Mouse (Mus musculus): Measurements from ENCODE around the gene Ccin. TPM values are rescaled to one million over a fixed set of nuclear protein-coding genes. Genes with fewer than 3 reads are reported as not detected.

The Ccin gene
- total and polyA plus RNA-seq, 3 experiments, result not detected

- dilution Hi-C loops (cut with MboI; ENCODE audit: extremely low pct_ligation_motif_present, extremely low pct_unique_long_range_greater_than_20kb, low sequenced_read_pairs), result no loop called here
- no peak for DNase-seq (ENCODE audit: extremely low read depth)
- Histone ChIP-seq H3K79me2 (replicated peaks; ENCODE audit: control insufficient read depth, extremely low read depth, insufficient read depth, poor library complexity, severe bottlenecking) (peaks cover 18% of the 10 kb centered on the region), H3K27ac (ENCODE audit: insufficient read depth, low read depth) (no peak overlapping the region), H3K9ac (ENCODE audit: insufficient read depth, low read depth) (no peak overlapping the region), H3K36me3 (replicated peaks in 1 of 2; ENCODE audit: control insufficient read depth in 1 of 2, insufficient read depth in 1 of 2, low read length in 1 of 2) (peaks cover 93 to 100% of the 10 kb centered on the region in 2 experiments), H3K4me3 (replicated peaks in 1 of 3; ENCODE audit: low read depth in 2 of 3, low read length in 2 of 3, poor library complexity in 1 of 3) (no peak overlapping the region), H3K4me2 (ENCODE audit: insufficient read depth, low read depth, poor library complexity, severe bottlenecking) (no peak overlapping the region), H3K27me3 (replicated peaks) (no peaks in the 10 kb centered on the region), H3K4me1 (ENCODE audit: control insufficient read depth in 1 of 2, insufficient read depth in 2 of 2) (peaks cover 0 to 14% of the 10 kb centered on the region in 2 experiments; a peak in 2 of 4 replicates), H3K9me3 (replicated peaks; ENCODE audit: low read length) (no peaks in the 10 kb centered on the region)
- TF ChIP-seq CHD2 (IDR thresholded peaks at IDR 0.05; ENCODE audit: low read length), result no peak
- TF ChIP-seq MAFK (IDR thresholded peaks at IDR 0.05; ENCODE audit: insufficient replicate concordance, low read length), result no peak
- no peak for TF ChIP-seq CTCF (conservative IDR thresholded peaks at IDR 0.05 in 1 of 2, IDR thresholded peaks at IDR 0.05 in 1 of 2; ENCODE audit: low read depth in 2 of 2, low read length in 2 of 2)
- no peak for TF ChIP-seq E2F4 (IDR thresholded peaks at IDR 0.05; ENCODE audit: insufficient replicate concordance, low read depth, low read length)
- no peak for TF ChIP-seq NELFE (IDR thresholded peaks at IDR 0.05; ENCODE audit: low read depth, low read length)
- no peak for TF ChIP-seq JUND (conservative IDR thresholded peaks at IDR 0.05; ENCODE audit: low read depth, low read length)
- no peak for TF ChIP-seq SMC3 (IDR thresholded peaks at IDR 0.05; ENCODE audit: low read depth, low read length)
- no peak for TF ChIP-seq POLR2A (IDR thresholded peaks at IDR 0.05; ENCODE audit: low read depth, low read length)
- no peak for TF ChIP-seq MAX (IDR thresholded peaks at IDR 0.05; ENCODE audit: low read length)
- TF ChIP-seq JUN (IDR thresholded peaks at IDR 0.05; ENCODE audit: insufficient read depth, low read depth, low read length), result no peak
- no peak for TF ChIP-seq ELF1 (IDR thresholded peaks at IDR 0.05; ENCODE audit: low read depth, low read length)
- TF ChIP-seq HCFC1 (IDR thresholded peaks at IDR 0.05; ENCODE audit: low read depth, low read length), result no peak
- TF ChIP-seq TCF12 (IDR thresholded peaks at IDR 0.05; ENCODE audit: low read depth, low read length), result no peak
- TF ChIP-seq USF1 (IDR thresholded peaks at IDR 0.05; ENCODE audit: low read depth, low read length), result no peak
- TF ChIP-seq RCOR1 (conservative IDR thresholded peaks at IDR 0.05; ENCODE audit: low read depth, low read length), result no peak
- no peak for TF ChIP-seq MXI1 (IDR thresholded peaks at IDR 0.05; ENCODE audit: low read depth, low read length)
- TF ChIP-seq ZC3H11A (IDR thresholded peaks at IDR 0.05; ENCODE audit: low read depth, low read length), result no peak
- no peak for TF ChIP-seq CHD1 (IDR thresholded peaks at IDR 0.05; ENCODE audit: low read depth, low read length)
- no peak for TF ChIP-seq MYC (IDR thresholded peaks at IDR 0.05; ENCODE audit: low read depth, low read length)
- in situ Hi-C loops (cut with MboI; ENCODE audit: low pct_ligation_motif_present, low pct_unique_long_range_greater_than_20kb, low sequenced_read_pairs), result no loop called here
These were observed 45.2 kb downstream of the Ccin start for GRCm38 (mm10) chr4:44028303-44029135.

GRCm38 (mm10) chr4:44029661-44030066 is 46.4 kb downstream of the Ccin start:
- Histone ChIP-seq H3K36me3 (replicated peaks in 1 of 2; ENCODE audit: control insufficient read depth in 1 of 2, insufficient read depth in 1 of 2, low read length in 1 of 2) (peaks cover 87 to 96% of the 10 kb centered on the region in 2 experiments), H3K9ac (ENCODE audit: insufficient read depth, low read depth) (no peak overlapping the region), H3K79me2 (replicated peaks; ENCODE audit: control insufficient read depth, extremely low read depth, insufficient read depth, poor library complexity, severe bottlenecking) (peaks cover 9% of the 10 kb centered on the region), H3K27ac (ENCODE audit: insufficient read depth, low read depth) (no peak overlapping the region), H3K9me3 (replicated peaks; ENCODE audit: low read length) (no peaks in the 10 kb centered on the region), H3K4me1 (ENCODE audit: control insufficient read depth in 1 of 2, insufficient read depth in 2 of 2) (peaks cover 0 to 13% of the 10 kb centered on the region in 2 experiments; a peak in 2 of 4 replicates), H3K4me2 (ENCODE audit: insufficient read depth, low read depth, poor library complexity, severe bottlenecking) (no peak overlapping the region), H3K27me3 (replicated peaks) (no peaks in the 10 kb centered on the region), H3K4me3 (replicated peaks in 1 of 3; ENCODE audit: low read depth in 2 of 3, low read length in 2 of 3, poor library complexity in 1 of 3) (no peak overlapping the region)
- in situ Hi-C loops (cut with MboI; ENCODE audit: low pct_ligation_motif_present, low pct_unique_long_range_greater_than_20kb, low sequenced_read_pairs), result no loop called here
- DNase-seq (ENCODE audit: extremely low read depth), result no peak
- dilution Hi-C loops (cut with MboI; ENCODE audit: extremely low pct_ligation_motif_present, extremely low pct_unique_long_range_greater_than_20kb, low sequenced_read_pairs), result no loop called here
- TF ChIP-seq CHD1 (IDR thresholded peaks at IDR 0.05; ENCODE audit: low read depth, low read length), result no peak
